Mouse (Mus musculus) right cerebral cortex, postnatal 36 days (tissue): ENCODE results near the gene Gcgr.
A peak's percentile ranks its signal among the peaks of the same experiment; 100 is the strongest.
"Not testable (repeated sequence)": the region's sequence is repeated elsewhere in the genome, so short reads cannot be mapped to it uniquely, and the experiment has no call there.

Experiments used
- DNase-seq, 2 experiments: peaks; one replicate each; pipeline ENCODE4 v3.0.0; 2022; ENCODE audit warnings: low spot score in 2 of 2, mixed read lengths in 1 of 2

The Gcgr gene

GRCm38 (mm10) chr11:120571754-120572416 lies 41.4 kb downstream of the Gcgr start:
- no peak for DNase-seq

GRCm38 (mm10) chr11:120572417-120572751 lies 41.9 kb downstream of the Gcgr start:
- no peak for DNase-seq

- DNase-seq: peak; percentile 100
These were observed 42.5 kb downstream of the Gcgr start, which contains the start of gene P4hb for GRCm38 (mm10) chr11:120572752-120573584. TSS of gene P4hb (minus strand) at chr11:120573253.

GRCm38 (mm10) chr11:120573585-120574277 lies 43.2 kb downstream of the Gcgr start:
- no peak for DNase-seq

GRCm38 (mm10) chr11:120574278-120574600 lies 43.7 kb downstream of the Gcgr start:
- DNase-seq: no peak

- no peak for DNase-seq
These were observed 44.5 kb downstream of the Gcgr start for GRCm38 (mm10) chr11:120575046-120575445.

GRCm38 (mm10) chr11:120575940-120576339 lies 45.4 kb downstream of the Gcgr start:
- no peak for DNase-seq

GRCm38 (mm10) chr11:120576365-120576981 lies 46.0 kb downstream of the Gcgr start:
- no peak for DNase-seq

- DNase-seq: no peak
These were observed 46.9 kb downstream of the Gcgr start for GRCm38 (mm10) chr11:120577211-120578023.

- no peak for DNase-seq
These were observed 47.7 kb downstream of the Gcgr start for GRCm38 (mm10) chr11:120578024-120578693.

GRCm38 (mm10) chr11:120578694-120579243 lies 48.3 kb downstream of the Gcgr start:
- no peak for DNase-seq

GRCm38 (mm10) chr11:120579316-120580107 lies 49.0 kb downstream of the Gcgr start:
- no peak for DNase-seq

GRCm38 (mm10) chr11:120580190-120580589 lies 49.7 kb downstream of the Gcgr start:
- DNase-seq: peak in 1 of 2 experiments; percentile 4

- peak in 1 of 2 experiments; percentile 17 for DNase-seq
These were observed 50.4 kb downstream of the Gcgr start for GRCm38 (mm10) chr11:120580871-120581331.

GRCm38 (mm10) chr11:120581490-120582267 lies 51.2 kb downstream of the Gcgr start, which contains the start of gene Arhgdia:
TSS of gene Arhgdia (minus strand) at chr11:120581624.
- DNase-seq: peak; percentile 78 to 84

GRCm38 (mm10) chr11:120582268-120582981 lies 51.9 kb downstream of the Gcgr start:
- DNase-seq: no peak

- not testable (repeated sequence) for DNase-seq
These were observed 52.4 kb downstream of the Gcgr start for GRCm38 (mm10) chr11:120582982-120583293.

- no peak for DNase-seq
These were observed 53.4 kb downstream of the Gcgr start for GRCm38 (mm10) chr11:120583937-120584336.
